Mouse (Mus musculus) lung, postnatal 36 days (tissue): ENCODE measurements at regions not wholly inside any gene's neighbourhood (a gene's known extent, or its start where the extent isn't known, plus 50 kb on each side); places are given as distances from the start of the nearest gene placed in this dataset.

Experiments used
- DNase-seq: peaks from one replicate; pipeline ENCODE4 v3.0.0; 2022; ENCODE audit warnings: mixed read lengths

DNA sequence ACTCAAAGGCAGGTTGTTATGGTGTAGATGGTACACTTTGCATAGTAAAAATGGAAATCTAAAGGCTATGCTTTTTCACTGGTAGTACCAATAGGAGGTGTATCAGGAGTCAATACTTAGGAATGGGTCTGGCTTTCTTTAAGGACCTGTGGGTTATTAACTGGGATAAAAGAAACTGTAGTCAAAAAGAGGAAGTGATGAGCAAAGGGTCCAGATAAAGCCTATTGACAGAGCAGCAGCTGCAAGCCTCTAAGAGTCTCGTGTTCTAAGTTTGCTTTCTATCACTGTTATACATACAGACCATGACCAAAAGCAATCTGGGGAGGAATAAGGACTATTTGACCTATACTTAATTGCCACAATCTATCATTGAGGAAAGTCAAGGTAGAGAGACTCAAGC lies 683.0 kb downstream of the Stpg2 start:
- no peak for DNase-seq

DNA sequence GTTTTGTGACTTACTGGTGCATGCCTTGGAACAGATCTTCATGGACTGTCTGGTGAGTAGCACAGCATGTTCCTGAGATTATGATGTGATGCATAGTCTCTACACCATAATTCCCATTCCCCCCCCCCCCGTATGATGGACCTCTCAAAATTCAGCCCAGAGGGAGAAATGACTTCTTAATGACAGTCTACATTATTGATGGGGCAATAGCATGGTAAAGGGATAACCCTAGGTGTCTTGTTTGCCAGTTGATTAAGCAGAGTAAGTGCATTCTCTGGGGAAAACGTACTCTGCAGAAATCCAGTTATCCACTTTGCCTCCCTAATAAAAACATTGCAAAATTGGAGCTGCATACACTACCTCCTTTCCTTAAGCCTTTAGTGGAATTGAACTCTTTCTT lies 684.7 kb downstream of the Stpg2 start:
- DNase-seq, result no peak

DNA sequence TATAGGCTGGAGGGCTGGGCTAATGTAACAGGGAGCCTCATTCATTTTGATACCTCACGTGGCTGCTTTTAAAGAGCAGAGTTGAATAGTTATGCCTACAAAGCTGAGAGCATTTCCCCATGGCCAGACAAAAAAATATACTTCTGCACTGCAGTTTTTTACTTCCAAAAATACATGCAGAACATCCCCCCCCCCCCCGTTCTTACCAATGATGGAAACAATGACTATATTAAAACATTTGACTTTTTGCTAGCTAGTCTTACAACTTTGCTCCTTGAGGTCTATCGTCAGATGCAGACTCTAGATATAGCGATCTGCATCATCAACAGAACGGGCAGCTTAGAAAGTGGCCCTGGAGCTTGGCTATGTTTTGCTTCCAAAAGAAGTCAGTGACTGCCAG lies 692.4 kb downstream of the Stpg2 start:
- no peak for DNase-seq

DNA sequence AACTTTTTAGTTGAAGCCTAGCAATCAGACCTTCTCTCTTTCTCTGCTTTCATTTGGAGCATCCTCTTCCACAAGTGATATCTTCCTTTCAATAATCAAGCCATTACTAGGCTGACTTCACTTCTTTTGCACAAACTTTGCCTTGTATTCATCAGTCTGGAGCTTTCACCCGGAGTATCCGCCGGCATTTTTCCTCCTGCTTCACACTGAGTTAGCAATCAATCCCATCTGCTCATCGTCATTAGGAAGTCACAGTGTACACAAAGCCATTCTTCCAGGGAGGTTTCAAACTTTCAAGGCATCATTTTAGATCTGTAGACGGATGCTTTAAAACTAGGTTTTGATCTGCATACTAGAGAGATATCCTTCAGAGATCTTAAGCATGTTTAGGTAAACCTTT lies 693.7 kb downstream of the Stpg2 start:
- no peak for DNase-seq

DNA sequence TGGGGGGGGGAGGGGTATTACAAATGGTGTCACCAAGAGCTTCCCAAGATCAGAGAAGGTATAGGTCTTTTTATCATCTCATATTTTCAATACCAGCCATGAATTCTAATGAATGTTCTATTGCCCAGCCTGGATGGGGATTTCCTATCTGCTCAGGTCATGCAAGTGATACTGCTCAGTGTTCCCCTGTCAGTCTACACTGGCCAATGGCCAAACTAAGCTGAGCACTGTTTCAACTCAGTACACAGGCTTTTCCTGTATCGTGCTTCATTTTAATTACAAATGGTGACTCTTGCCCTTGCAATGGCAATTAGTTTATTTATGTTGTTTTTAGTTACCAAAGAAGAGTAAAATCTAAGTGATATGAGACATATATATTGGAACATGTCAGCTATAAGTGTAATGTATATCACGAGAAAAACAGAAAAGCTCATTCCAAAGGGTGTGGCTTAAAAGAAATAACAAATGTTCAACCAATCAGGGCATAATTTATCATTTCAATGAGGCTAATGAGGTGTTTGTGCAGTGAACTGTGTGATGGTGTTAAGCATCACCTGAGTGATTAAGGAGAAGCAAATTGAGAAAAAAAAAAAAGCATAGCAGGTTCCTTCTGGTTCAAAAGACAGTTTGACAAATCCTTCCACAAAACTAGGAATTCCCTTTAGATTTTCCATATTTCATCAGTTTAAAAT lies 708.3 kb downstream of the Stpg2 start:
- no peak for DNase-seq

DNA sequence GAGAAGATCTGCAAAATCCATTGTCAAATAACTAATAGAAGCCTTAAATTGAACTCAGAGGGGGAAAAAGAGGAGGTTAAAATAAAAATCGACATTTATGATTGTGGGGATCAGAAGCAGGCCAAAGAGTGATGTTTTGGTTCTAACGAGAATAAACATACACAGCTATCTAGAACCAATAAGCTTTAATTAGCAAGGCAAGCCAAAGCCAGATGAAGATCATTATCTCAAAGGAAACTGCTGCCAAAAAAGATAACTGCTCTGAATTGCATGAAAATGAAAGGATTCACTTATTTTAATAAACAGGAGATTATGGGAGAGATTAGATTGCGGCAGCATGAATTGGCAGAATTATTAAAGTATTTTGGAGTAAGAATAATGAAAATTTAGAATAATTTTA lies 716.8 kb downstream of the Stpg2 start:
- DNase-seq, result no peak

DNA sequence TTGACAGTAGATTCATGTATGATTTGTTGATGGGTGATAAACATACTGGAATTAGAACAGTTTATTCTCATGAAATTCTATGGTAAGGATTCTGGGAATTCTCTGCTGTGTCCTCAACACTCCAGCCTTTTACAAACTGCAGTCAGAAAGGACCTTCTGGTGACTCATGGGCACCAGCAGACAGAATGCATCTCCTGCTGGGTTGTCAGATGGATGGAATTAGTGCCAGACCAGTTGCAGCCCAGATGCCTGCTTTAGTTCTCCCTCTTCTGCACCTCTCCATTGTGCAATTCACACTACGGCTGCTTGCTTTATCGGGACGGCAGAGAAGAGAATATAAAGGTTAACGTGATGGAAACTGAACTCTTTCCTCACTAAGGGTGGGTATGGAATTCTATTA lies 727.5 kb downstream of the Stpg2 start:
- DNase-seq, result no peak

DNA sequence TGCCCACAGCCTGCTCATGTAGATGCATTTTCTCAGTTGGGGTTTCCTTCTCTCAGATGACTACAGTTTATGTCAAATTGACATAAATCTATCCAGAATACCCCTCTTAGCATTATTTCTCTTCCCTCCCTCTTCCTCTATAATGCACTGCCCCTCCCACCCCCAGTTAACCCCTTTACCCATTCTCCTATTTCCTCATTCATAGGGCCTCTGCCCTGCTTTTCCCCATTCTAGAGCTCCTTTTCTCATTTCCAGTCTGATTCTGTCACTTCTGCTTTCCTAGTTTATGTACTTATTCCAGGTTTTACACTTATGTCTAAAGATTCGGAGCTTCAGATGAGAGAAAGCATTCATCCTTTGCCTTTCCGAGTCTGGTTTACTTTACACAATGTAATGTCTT lies 740.7 kb downstream of the Stpg2 start:
- DNase-seq, result no peak

DNA sequence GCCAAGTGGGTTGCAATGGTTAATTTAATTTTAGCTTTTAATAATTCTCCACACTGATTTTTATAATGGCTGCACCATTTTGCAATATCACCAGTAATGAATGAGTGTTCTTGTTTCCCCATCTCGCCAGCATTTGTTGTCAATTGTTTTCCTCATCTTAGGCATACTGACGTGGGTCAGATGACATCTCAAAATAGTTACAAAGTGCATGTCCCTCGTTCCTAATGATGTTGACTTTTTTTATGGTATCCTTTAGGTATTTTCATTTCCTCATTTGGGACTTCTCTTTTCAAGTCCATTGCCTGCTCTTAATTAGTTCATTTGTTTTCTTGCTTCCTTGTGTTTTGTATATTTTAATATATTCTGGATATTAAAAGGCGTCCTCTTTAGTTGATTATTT lies 741.8 kb downstream of the Stpg2 start:
- no peak for DNase-seq

DNA sequence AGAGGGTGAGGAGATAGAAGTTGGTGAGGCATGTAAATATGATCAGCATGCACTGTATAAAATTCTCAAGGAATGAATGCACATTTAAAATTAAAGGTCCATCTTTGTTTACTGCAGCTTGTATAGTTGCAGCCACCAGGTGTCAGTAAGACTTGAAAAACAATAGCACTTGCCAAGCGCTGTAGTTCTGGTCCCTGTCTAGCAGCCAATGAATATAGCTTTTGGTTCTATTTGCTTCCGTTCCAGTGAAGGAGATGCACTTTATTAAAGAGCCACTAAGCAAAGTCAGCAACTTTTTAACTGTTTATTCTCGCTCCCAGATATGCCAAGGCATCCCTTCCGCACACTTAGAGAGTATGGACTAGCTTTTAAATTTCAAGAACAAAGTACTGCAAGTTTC lies 743.6 kb downstream of the Stpg2 start:
- no peak for DNase-seq

DNA sequence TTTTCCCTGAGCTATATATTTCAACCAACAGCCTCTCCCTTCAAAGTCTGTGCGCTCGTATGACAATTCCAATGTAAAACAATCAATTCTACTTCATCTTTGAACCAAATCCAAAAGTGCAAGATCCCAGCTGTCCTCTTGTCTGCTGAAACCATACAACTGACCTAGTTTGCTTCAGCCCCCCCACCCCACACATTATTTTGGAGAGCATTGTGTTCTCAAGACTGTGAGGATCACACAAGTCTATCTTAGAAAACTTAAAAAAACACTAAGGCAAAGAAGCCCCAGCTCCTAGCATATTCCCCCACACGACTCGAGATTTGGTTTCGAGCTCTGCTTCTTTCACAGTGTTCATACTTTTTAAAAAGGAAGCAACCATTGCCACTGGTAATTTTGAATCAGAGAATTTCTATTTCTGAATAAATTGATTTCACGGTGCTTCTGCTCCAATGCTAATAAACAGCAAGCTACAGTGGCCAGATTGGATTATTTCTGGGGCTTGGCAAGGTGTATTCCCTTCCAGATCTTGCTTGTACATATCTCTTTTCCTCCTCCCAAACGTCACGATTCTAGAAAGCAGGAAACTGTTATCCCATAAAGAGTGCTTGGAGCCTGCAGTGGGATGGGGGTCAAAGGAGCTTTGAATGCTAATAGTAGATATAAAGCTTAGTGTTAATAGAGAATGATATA lies 744.7 kb downstream of the Stpg2 start:
- DNase-seq, result no peak

DNA sequence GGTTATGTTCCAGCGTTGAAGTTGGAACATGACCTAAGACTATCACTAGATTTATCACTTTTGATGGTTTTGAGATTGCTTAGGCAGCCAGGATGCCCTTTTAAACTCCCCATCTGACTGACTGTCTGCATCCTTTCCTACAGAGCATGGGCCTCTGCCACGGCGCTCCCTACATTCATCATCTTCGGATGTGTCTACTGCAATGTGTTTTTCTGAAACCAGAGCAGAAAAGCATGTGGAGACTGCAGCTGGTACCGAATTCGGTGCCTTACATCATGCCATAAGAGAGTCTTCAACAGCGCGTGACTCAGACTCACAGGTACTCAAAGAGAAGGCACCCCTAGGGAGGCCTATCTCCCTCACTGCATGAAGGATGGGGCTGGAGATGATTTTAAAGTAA lies 746.0 kb downstream of the Stpg2 start:
- DNase-seq, result no peak

DNA sequence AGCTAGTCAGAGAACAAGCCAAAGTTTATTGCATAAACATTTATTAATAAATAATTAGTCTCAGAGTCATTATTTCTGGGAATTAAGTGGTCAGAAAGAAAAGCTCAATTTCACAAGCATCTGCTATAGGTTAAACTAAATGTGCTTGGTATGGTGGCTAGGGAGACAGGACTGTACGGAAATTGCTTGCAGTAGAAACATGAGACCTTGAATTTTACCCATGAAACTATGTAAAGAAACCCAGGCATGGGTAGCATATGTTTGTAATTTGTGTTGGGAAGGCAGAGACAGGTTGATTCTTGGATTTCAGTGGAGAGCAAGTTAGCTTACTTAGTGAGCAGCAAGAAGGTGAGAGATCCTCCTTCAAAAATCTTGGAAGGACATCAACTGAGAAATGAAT lies 772.7 kb downstream of the Stpg2 start:
- DNase-seq, result no peak

DNA sequence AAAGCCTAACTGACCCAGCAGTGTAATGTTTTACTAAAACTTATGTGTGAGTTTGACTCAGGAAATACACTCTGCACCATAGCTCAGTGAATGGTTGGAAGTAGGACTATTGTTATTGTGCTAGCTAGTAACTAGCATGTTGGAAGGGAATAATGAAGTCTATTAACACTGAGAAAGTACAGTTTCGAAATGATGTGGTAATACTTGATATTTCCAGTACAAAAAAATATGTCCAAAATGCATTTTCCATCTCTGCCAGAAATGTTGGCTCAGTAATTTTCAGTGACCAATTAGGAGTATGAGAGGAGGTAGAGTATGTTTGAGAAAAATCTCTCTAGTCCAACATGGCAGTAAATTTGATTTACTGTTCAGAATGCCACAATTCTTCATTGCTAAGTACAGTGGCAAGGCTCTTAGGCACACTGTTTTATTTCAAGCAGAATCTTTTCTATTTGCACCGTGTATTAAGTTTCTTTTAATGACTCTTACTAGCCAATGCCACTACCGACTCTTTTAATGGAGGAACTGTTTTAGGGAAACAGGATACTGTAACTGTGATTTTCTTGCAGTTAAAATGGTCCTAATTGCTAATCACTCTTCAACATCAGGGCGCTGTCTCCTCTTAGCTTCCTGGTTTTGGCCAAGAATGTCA lies 780.5 kb downstream of the Stpg2 start:
- no peak for DNase-seq

DNA sequence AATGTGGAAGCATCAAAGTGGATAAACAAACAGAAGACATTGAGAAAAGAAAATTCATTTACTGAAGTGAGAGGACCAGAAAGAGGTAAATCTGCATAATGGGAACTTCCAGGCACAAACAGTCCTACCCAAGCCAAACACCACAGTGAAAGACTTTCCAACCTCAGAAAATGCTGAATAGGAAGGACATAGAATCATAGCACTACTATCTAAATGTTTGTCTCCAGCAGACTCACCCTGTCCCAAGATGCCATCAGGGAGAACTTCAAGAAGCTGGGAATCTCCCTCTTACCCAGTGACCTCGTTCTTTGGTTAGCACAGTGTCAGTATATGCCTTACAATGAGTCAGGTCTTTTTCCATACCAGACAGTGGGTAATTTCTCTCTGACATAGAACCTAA lies 783.4 kb downstream of the Stpg2 start:
- no peak for DNase-seq

DNA sequence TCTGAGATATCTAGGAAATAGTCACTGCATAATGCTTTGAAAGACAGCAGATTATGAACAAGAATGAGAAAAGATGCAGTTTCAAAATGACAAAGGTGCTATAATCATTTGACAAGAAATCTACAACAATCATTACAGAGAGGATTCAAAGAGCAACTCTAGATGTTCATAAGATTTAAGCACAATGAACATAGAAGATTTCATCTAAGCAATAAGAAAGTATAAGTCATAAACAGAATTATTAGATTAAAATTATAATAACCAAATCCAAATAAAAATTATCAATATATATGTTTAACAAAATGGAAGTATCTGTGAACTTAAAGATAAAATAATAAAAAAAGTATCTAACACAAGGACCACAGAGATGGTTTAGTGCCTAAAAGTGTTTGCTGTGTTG lies 783.9 kb downstream of the Stpg2 start:
- no peak for DNase-seq

DNA sequence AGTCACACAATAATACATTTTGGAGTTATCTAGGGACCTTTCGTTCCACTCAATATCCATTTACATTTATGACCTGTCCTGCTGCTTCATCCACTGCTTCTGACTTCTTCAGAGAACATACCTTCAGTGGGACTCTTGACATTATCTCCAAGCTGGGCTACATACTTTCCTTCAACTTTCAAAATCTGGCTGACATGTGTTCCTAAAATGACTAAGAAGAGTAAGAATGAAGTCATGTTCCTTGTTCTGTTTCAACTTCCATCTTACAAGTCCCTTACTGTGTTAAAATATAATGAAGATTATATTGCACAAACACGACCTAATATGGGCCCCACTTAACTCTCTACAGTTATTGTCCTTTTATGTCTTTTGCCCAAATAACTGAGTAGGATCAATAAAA lies 807.0 kb downstream of the Stpg2 start:
- no peak for DNase-seq

DNA sequence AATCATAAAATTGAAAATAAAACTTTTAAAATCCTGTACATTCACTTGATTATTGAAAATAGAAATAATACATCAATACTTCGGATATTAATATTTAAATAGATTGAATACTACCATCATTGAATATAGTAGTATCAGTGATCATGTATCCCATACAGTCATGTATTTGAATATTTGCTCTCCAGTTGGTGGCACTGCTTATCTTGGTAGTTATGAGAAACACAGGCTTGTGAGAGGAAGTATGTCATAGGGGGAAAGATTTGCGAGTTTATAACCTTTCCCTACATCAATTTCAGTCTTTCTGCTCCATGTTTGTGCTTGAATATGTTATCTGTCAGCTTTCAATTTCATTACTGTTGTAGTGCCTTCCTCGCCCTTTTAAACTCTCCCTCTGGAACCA lies 828.6 kb downstream of the Stpg2 start:
- no peak for DNase-seq

DNA sequence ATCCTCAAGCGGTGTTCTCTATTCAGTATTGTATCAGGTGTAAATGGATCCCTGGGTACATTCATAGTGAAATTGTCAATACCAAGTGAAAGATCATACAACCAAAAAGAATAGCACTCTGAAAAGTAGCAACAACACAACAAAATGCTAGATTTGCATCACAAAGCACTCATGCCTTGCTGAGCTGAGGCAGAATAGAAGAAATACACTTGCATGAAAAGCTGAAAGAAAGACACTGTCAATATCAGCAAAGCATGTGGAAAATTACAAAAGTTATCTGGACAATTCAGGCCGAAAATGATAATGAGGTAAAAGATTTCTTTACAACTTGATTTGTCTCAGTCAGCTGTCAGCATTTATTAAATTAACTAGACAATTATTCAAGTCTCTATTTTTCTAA lies 829.6 kb downstream of the Stpg2 start:
- DNase-seq, result no peak

DNA sequence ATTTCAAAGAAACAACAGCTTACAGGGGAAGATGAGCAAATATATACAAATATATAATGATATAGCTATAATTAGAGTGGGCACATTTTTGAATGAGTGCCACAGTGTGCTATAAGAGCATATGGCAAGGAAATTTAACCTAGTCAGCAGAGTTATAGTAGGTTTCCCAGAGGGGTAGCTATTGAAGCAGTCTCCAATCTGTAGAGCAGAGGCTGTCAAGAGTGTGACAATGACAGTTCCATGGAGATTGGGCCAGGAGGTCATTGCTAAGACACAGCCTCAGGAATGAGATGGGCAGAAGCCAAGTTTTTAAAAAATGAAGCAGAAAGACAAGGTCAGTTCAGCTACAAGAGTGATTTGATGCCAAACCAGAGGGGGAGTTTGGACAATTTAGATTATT lies 839.4 kb downstream of the Stpg2 start:
- DNase-seq, result no peak

DNA sequence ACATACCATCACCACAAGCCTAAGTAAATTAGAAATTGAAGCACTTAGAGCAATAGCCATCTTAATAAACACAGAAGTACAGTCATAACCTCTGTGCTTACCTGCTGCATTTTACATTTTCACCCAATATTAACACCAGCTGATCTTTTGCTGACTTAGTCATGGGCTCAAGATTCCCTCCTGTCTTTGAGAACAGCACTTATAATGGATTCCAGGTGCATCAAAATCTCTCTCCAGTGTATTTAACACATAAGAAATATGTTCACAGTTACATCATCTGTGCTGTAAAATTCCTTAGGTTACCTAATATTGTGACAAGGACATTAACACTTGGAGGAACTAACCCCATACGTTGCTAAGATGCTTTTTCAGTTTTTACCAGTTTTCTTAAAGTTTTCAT lies 849.1 kb downstream of the Stpg2 start:
- DNase-seq, result no peak

DNA sequence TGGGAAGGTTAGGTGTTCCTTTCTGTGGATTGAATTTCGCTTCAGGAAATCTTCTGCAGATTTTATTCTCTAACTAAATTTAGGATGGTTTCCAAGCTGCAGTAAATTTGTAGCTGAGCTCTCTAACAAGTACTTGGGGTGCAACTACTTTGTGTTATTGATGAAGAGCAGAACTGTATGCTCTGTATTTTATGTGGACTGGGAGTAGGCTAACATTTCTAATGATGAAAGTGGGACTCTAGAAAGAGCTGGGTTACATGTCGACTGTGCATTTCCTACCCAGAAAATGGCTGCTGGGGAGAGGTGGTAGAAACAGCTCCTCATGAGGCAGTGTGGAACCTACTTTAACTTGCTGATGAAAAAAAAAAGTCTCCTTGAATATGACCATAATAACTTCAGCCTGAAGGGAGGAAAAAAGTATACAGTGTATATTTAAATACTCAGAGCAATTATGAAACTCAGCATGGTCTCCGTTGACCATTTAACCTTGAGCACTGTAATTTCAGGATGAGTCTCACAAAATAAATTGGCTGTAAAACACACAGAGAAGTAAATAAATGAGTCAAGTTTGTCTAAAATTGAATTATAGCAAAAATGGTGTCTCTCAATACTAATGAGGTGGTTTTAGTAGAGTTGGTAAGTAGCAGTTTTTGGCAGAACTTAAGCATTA lies 852.6 kb downstream of the Stpg2 start:
- DNase-seq, result no peak

DNA sequence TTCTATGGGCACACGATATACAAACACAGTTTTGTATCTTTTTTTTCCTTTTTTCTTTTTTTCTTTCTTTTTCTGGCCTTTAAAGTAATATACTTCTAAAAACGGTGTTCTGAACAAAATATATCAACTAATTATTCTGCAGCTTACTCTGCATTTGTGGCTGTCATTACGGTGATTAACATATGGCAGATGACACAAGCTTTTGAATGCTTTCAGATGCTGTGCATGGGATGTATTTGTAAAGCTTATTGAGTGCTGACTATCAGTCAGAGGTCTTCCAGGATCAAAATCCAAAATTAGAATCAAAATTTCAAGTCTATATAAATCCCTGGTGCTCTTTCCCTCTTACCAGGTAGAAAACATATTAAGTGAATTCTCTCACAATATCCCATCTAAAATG lies 853.6 kb downstream of the Stpg2 start:
- no peak for DNase-seq

DNA sequence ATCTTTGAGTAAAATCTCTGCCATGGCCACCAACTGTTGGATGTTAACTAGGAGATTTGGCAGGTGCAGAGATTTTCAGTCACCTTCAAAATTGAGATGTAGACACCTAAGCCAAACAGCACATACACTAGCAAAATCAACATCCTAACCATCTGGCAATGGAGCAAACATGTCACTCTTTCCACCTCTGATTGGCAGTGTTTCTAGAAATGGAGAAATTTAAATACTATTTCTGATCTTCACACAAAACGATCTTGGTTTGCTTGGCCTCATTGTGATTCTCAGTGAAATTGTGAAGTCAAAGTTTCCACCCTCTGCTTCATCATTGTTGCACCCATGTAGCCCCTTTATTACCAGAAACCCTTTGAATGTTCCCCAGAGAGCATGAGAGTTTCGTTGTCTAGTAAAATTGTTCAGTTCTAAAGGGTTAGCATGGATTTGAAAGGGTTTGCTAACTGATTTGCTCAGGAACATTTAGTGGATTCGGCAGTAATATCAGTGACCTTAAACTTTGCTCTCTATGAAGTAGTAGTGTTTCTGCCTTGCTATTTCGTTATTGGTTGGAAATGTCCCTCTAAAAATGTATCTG lies 854.1 kb downstream of the Stpg2 start:
- DNase-seq, result no peak
